Mouse (Mus musculus) urinary bladder, adult 2 months (tissue): ENCODE data around the gene Neurod2. TPM values are rescaled to one million over a fixed set of nuclear protein-coding genes. Genes with fewer than 3 reads are reported as not detected.
A peak's percentile ranks its signal among the peaks of the same experiment; 100 is the strongest.

ENCODE experiments used
- DNase-seq: peaks from one replicate; pipeline ENCODE4 v3.0.0; 2022; ENCODE audit warnings: low spot score
- polyA plus RNA-seq: library from polyadenylated mRNA; depleted of rRNA; stranded (reverse); fragments of >200 nt; gene quantifications from 2 replicates; pipeline ENCODE4 v1.2.3, GENCODE M21; 2012; rRNA removed

The Neurod2 gene
- polyA plus RNA-seq: not detected in 2 replicates

GRCm38 (mm10) chr11:98329081-98329959 is at the start of gene Neurod2:
TSS of gene Neurod2 (minus strand) at chr11:98329648.
- DNase-seq: no peak

GRCm38 (mm10) chr11:98377787-98378186 is 48.3 kb upstream of the Neurod2 start:
- DNase-seq: no peak

- no peak for DNase-seq
These were observed 47.3 kb upstream of the Neurod2 start for GRCm38 (mm10) chr11:98376756-98377155.

- DNase-seq: no peak
These were observed 44.8 kb upstream of the Neurod2 start for GRCm38 (mm10) chr11:98374266-98374665.

GRCm38 (mm10) chr11:98373244-98373643 is 43.8 kb upstream of the Neurod2 start:
- DNase-seq: no peak

GRCm38 (mm10) chr11:98372406-98372805 is 43.0 kb upstream of the Neurod2 start:
- no peak for DNase-seq

- no peak for DNase-seq
These were observed 42.2 kb upstream of the Neurod2 start for GRCm38 (mm10) chr11:98371556-98372240.

- no peak for DNase-seq
These were observed 41.1 kb upstream of the Neurod2 start for GRCm38 (mm10) chr11:98370588-98370987.

- DNase-seq: no peak
These were observed 39.9 kb upstream of the Neurod2 start for GRCm38 (mm10) chr11:98369337-98369736.

- no peak for DNase-seq
These were observed 38.4 kb upstream of the Neurod2 start for GRCm38 (mm10) chr11:98367863-98368186.

GRCm38 (mm10) chr11:98367171-98367862 is 37.9 kb upstream of the Neurod2 start:
- no peak for DNase-seq

GRCm38 (mm10) chr11:98366290-98366689 is 36.8 kb upstream of the Neurod2 start:
- no peak for DNase-seq

- no peak for DNase-seq
These were observed 35.0 kb upstream of the Neurod2 start for GRCm38 (mm10) chr11:98364410-98364809.

- no peak for DNase-seq
These were observed 34.4 kb upstream of the Neurod2 start for GRCm38 (mm10) chr11:98363817-98364216.

GRCm38 (mm10) chr11:98360866-98361521 is 31.5 kb upstream of the Neurod2 start:
- no peak for DNase-seq

GRCm38 (mm10) chr11:98358161-98359083 is 29.0 kb upstream of the Neurod2 start, which contains the start of gene Stard3:
TSS of gene Stard3 (plus strand) at chr11:98358368.
- DNase-seq: peak; percentile 71

- DNase-seq: no peak
These were observed 28.1 kb upstream of the Neurod2 start for GRCm38 (mm10) chr11:98357396-98358160.

- no peak for DNase-seq
These were observed 27.4 kb upstream of the Neurod2 start for GRCm38 (mm10) chr11:98356625-98357394.

- no peak for DNase-seq
These were observed 26.4 kb upstream of the Neurod2 start for GRCm38 (mm10) chr11:98355732-98356299.
